Mouse (Mus musculus) cerebellum, adult 11 months (tissue): ENCODE results near the gene Egfem1.

Experiments
- DNase-seq: peaks from one replicate; pipeline ENCODE4 v3.0.0; 2022

Gene Egfem1

DNA sequence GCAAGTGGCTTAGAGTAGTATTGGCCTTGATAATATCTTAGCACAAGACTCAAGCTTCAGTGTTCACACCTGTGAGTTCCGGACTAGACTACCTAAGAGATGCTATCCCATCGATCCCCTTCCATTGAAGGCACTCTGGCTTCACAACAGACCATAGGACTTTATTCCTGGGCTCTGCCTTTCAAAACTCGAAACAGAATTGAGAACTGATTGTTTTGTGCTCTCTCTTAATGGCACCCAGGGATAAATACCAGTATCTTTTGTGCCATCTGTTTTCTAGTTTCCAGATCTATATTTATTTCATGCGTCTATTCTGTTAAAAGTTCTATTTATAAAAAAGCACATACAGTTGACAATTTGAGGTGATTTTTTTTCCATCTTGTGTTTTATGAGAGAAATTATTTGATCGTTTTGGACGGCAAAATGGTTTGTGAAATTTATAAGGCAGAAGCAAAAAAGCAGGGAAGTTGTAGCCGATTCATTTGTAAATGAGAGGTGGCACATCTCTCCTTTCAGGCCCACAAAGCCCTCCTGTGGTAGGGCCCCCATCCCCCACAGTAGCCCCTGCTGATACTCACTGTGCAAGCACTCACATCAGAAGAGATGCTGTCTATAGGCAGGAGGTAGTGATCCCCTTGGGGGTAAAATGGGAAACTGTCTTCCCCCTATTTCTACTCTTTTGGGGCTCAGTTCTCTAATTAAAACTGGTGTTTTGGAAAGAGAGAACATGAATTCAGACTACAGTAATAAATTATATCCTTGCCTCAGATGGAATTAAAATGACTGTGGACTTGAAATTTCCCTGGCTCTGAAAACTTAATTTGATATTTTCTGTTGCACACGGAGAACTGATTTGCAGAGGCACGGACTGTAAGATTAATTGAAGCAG, 53.6 kb downstream of the Egfem1 start:
- DNase-seq = no peak

DNA sequence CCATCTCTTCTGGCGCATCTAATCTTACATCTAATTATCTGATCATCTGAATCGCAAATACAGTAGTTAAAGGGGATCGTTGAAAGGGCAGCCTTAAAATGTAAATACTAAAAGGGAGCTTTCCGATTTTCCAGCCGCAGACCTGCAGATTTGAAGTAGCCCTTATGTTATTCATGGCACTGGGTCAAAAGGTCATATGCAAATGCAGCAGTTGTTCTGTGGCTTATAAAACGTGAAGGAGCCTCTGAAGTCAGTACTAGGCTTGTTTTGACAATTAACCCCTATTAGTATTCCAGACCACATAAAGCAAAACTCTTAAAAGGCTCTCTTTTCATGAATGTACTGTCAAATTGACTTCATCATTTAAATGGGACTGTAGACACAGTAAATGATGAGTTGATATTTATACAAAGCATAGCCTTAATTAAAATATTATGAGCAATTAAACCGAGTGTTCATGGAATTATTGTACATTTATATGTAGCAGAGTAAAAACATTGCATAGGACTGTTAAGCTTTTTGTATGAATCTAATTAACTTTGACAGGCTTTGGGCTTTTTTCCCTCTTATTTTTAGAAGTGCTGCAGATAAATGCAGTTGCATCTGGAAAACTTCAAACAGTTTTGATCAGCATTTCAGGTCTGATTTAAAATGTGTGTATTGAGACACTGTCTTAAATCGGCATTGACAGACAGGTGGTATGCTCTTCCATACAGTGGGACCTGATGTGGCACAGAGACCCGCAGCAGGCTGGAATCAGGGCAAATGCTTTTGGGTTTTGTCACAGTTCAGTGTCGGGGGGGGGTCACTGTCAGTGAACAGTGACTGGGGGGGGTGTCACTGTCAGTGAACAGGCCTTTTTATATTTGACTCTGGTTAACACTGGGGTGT, 54.5 kb downstream of the Egfem1 start:
- DNase-seq = no peak

GRCm38 (mm10) chr3:29168401-29168800, 86.6 kb downstream of the Egfem1 start:
- DNase-seq = no peak

GRCm38 (mm10) chr3:29169003-29169402, 87.2 kb downstream of the Egfem1 start:
- no peak for DNase-seq

DNA sequence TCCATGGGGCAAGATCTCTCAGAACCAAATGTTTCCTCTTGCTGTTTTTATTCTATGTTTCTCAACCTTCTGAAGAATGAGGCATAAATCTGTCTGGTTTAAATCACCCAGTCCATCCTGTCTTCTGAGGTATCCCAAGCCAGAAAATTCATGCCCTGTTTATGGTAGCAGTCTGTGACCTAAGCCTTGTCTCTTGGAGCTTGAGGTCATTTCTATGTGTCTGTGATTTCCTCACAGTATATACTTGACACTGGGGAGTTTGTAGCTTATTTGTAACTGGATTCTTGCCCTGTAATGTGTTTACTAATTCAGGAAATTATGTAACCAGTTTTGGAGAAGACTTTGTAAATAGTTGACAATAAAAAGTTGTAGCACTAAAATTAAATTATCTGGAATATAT, 95.2 kb downstream of the Egfem1 start:
- no peak for DNase-seq

- no peak for DNase-seq
These were observed 101.2 kb downstream of the Egfem1 start for GRCm38 (mm10) chr3:29182988-29183387.

DNA sequence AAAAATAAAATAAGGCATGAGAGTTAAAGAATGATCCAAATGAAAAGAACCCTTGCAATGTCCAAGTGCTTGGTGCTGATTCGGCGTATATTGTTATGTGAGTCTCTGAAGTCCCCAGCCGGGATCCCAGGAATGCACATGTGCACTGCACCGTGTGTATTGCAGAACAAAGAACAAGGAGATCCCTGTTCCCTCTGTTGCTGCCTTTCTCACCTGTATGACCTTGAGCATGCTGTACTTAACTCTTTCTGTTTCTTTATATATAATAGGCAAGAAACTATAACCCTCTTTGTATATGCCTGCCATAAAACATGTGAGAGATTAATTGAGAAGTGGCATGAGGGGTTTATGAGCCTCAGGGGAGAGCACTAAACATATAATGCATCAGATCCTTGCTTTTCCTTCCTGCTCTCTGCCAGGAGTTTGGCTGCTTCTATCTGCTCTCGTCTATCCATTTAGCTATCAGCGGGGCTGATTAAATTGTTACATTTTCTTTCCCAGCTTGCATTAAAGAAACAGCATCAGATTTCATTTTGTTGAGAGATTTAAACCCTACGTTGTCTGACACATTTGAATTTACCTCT, 101.9 kb downstream of the Egfem1 start:
- no peak for DNase-seq

- DNase-seq = no peak
These were observed 102.8 kb downstream of the Egfem1 start for GRCm38 (mm10) chr3:29184486-29185241.

- DNase-seq = no peak
These were observed 108.4 kb downstream of the Egfem1 start for GRCm38 (mm10) chr3:29190263-29190662.

DNA sequence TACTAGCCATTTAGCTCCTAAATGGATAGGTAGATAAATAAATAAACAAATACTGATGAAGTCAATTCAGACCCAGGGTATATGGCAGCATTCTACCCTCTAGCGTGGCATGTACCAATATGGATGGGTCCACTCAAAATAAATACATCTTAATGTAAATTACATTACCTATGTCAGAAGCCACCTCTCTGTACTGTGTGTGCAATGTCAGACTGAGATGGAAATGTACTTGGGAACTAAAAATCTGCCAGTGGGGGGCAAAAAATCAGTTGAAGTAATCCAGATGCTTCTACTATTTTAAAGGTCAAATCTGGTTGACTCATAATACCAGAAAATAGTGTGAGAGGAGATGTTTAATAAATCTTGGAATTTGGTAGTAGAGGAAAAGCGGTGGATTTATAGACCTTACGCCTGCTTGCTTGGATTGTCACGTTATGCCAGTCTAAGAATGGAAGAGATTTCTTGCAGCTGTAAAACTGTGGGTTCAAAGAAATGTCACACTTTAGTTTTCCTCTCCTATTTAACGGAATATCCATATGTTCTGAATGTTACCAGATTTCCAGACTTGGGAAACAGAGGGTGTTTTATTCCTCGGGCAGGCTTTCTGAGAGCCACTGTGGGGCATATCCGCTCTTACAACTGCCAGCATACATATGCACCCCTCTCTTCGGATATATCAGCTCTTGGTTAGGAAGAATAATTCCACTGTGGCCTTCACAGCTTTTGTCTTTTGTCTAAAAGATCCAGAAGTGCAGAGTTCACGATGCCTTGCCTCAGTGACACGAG, 116.1 kb downstream of the Egfem1 start:
- no peak for DNase-seq

DNA sequence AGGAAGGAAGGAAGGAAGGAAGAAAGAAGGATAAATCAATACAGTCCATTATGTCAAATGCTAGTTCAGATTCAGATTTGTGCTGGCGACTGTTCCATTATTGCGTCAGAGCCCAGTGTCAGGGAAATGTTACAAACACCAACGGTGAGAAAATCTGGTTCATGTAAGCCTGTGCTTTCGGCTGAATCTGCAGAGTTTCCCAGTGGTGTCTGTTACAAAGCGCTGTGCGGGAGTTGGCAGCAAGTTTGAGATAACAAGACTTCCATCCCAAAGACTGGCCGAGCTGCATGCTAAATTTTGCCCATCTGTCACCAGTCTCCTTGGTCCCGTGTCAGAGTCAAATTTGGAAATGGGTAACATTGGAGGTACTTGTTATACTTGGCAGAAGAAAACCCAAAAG, 118.8 kb downstream of the Egfem1 start:
- no peak for DNase-seq

DNA sequence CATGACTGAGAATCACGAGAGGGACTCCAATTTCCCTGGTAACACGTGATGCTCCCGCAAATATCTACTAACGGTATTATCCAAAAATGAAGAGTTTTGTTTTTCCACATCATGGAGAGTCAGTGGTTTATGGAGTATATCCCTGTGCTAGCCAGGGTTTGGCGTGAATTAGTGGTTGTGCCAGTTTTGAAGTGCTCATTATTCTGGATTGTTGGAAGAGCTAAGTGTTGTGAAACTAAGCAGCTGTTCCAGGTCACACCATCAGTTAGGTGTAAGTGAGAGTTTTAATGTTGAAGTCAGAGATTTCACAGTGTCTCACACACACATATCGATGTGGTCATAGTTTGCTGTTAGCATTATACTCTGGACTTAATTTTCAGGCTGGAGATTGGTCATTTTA, 120.7 kb downstream of the Egfem1 start:
- DNase-seq = no peak

GRCm38 (mm10) chr3:29222414-29222813, 140.6 kb downstream of the Egfem1 start:
- no peak for DNase-seq

DNA sequence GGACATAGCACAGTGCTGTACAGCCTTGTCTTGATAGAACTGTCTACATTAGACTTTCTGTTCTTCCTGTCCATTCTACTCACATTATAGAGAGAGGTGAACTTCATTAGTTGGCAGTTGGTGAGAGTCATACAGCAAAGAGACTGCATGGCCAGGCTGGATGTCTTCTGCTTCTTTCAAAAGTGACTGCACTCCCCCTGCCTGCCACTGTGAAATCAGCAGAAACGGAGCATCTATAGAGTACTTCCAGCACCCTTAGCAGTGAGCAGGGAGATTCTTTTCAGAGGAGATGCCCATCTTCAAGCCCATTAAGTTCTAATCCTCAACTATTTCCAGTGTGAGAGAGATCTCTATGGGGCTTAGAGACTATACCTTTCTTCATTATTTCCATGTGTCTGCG, 147.9 kb downstream of the Egfem1 start:
- no peak for DNase-seq

DNA sequence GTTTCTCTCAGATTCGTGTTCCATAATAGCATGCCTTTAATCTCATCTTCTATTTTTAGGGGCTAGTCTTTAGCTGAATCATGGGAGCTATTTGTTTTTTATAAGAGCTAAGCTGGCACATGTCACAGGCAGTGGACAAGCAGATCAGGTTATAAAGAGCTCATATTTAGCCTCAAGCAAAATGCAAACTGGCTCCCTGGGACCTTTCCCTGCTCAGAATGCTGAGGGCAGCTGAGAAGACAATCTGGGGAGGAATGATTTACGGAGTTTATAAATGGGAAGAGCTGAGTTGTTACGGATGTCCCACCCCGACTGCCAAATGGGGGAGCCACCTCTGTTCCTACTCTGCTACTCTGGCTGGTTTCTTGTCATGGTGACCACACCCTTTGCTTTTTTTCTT, 153.7 kb downstream of the Egfem1 start:
- DNase-seq = no peak

GRCm38 (mm10) chr3:29236517-29236916, 154.7 kb downstream of the Egfem1 start:
- DNase-seq = no peak

- no peak for DNase-seq
These were observed 161.8 kb downstream of the Egfem1 start for GRCm38 (mm10) chr3:29243600-29243999.

- no peak for DNase-seq
These were observed 209.8 kb downstream of the Egfem1 start for GRCm38 (mm10) chr3:29291633-29292032.

- DNase-seq = no peak
These were observed 210.4 kb downstream of the Egfem1 start for GRCm38 (mm10) chr3:29292251-29292650.

DNA sequence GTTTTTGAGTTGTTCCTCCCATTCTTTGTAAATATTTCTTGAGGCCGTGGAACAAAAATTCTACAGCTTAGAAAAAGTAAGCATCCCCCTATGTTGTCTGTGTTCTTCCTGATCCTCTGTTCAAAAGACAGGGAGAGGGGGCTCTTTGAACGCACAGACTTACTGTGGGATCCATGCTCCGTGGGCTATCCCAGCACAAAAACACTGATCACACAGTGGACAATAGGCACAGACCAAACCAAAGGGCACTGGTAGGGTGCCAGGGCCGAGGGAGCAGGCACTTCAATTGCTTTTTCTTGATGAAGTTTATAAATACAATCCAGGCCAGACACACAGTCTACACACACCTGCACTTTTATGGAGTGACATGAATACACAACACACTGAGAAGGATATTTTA, 211.4 kb downstream of the Egfem1 start:
- no peak for DNase-seq

GRCm38 (mm10) chr3:29342223-29342791, 260.5 kb downstream of the Egfem1 start:
- DNase-seq = no peak

DNA sequence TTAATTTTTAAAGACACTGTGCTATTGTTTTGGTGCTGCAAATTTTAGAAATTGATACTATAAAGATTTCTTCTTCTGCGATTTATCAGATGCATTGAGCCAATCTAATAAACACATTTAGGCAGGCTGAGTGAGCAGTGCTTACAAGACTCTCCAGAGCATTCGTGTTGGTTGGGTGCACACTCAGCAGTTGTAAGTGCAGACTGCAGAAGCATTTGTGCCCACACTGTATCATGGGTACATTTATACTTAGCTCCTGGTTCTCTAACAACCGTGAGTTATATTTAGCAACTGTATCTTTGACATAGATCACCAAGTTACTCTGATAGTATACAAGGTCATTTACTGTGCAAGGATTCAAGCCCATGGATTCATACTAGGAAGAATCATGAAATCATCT, 264.0 kb downstream of the Egfem1 start:
- DNase-seq = no peak
